Mouse (Mus musculus): Measurements from ENCODE around the gene Tmem136. TPM values are rescaled to one million over a fixed set of nuclear protein-coding genes. Genes with fewer than 3 reads are reported as not detected.

The Tmem136 gene
- polyA plus RNA-seq, 1 experiment from 2014 or later = 0.92 TPM

DNA sequence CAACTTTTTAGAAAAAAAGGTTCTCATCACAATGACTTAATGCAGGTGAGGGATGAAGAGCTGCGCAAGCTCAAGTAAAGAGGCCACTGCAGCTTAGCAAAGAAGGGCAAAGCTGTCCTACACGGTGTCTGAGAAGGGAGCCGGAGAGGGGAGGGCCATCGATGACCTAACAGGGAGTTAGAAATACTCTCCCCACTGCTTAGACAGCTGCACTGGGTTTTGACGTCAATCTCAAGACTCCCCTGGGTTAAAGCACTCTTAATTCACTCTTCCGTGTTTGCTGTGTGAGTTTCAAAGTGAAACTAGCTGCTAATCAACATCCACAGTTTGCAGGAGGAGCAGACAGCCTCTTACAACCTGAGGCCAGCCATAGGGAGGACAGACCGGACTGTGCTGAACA, 40.2 kb downstream of the Tmem136 start:
- Histone ChIP-seq H3K9ac (replicated peaks) (no peak overlapping the region), H3K4me2 (ENCODE audit: low read depth, low read length) (no peak overlapping the region), H3K4me1 (ENCODE audit: insufficient read depth) (peaks cover under 1% of the 10 kb centered on the region; the same call in 1 of the 2 replicates), H3K27me3 (ENCODE audit: insufficient read depth, low read length) (no peaks in the 10 kb centered on the region), H3K27ac (ENCODE audit: low read depth) (no peak overlapping the region), H3K4me3 (ENCODE audit: low read depth, low read length) (no peak overlapping the region), H3K36me3 (replicated peaks; ENCODE audit: insufficient read depth, low read length) (no peaks in the 10 kb centered on the region), H3K9me3 (ENCODE audit: low read length) (no peaks in the 10 kb centered on the region)
- TF ChIP-seq EP300 (IDR thresholded peaks at IDR 0.05; ENCODE audit: low read depth) (no peak), CTCF (IDR thresholded peaks at IDR 0.05; ENCODE audit: low read depth) (no peak)
- WGBS (ENCODE audit: insufficient replicate concordance) = 72% methylated on average over 7 of the region's 7 CpGs
- DNase-seq (no peak), ATAC-seq (no peak)

- TF ChIP-seq EP300 (IDR thresholded peaks at IDR 0.05; ENCODE audit: low read depth) (no peak), CTCF (IDR thresholded peaks at IDR 0.05; ENCODE audit: low read depth) (no peak)
- H3K4me2 ChIP-seq (ENCODE audit: low read depth, low read length) = no peak overlapping the region
- no peak overlapping the region for H3K4me3 ChIP-seq (ENCODE audit: low read depth, low read length)
- ATAC-seq (no peak), DNase-seq (no peak)
- H3K4me1 ChIP-seq (ENCODE audit: insufficient read depth) = no peaks in the 10 kb centered on the region
- no peaks in the 10 kb centered on the region for H3K36me3 ChIP-seq (replicated peaks; ENCODE audit: insufficient read depth, low read length)
- no peak overlapping the region for H3K9ac ChIP-seq (replicated peaks)
- H3K27me3 ChIP-seq (ENCODE audit: insufficient read depth, low read length) = no peaks in the 10 kb centered on the region
- no peaks in the 10 kb centered on the region for H3K9me3 ChIP-seq (ENCODE audit: low read length)
- WGBS (ENCODE audit: insufficient replicate concordance) = 92% methylated on average over 1 of the region's 1 CpGs
- H3K27ac ChIP-seq (ENCODE audit: low read depth) = no peak overlapping the region
These were observed 41.8 kb downstream of the Tmem136 start for GRCm38 (mm10) chr9:43074611-43075010.

- Histone ChIP-seq H3K27ac (ENCODE audit: low read depth) (no peak overlapping the region), H3K4me2 (ENCODE audit: low read depth, low read length) (no peak overlapping the region), H3K9me3 (ENCODE audit: low read length) (no peaks in the 10 kb centered on the region), H3K4me1 (ENCODE audit: insufficient read depth) (no peaks in the 10 kb centered on the region), H3K9ac (replicated peaks) (no peak overlapping the region), H3K36me3 (replicated peaks; ENCODE audit: insufficient read depth, low read length) (no peaks in the 10 kb centered on the region), H3K4me3 (ENCODE audit: low read depth, low read length) (no peak overlapping the region), H3K27me3 (ENCODE audit: insufficient read depth, low read length) (no peaks in the 10 kb centered on the region)
- ATAC-seq = no peak
- no peak for DNase-seq
- WGBS (ENCODE audit: insufficient replicate concordance) = 83% methylated on average over 2 of the region's 2 CpGs
- TF ChIP-seq CTCF (IDR thresholded peaks at IDR 0.05; ENCODE audit: low read depth) (no peak), EP300 (IDR thresholded peaks at IDR 0.05; ENCODE audit: low read depth) (no peak)
These were observed 44.6 kb downstream of the Tmem136 start for GRCm38 (mm10) chr9:43071741-43072140.

- TF ChIP-seq CTCF (IDR thresholded peaks at IDR 0.05; ENCODE audit: low read depth) (0 out of 2 replicates have a peak, but pooled peaks have one; percentile 6), EP300 (IDR thresholded peaks at IDR 0.05; ENCODE audit: low read depth) (no peak)
- Histone ChIP-seq H3K9ac (replicated peaks) (no peak overlapping the region), H3K36me3 (replicated peaks; ENCODE audit: insufficient read depth, low read length) (no peaks in the 10 kb centered on the region), H3K4me1 (ENCODE audit: insufficient read depth) (no peaks in the 10 kb centered on the region), H3K4me3 (ENCODE audit: low read depth, low read length) (no peak overlapping the region), H3K9me3 (ENCODE audit: low read length) (no peaks in the 10 kb centered on the region), H3K27me3 (ENCODE audit: insufficient read depth, low read length) (no peaks in the 10 kb centered on the region), H3K4me2 (ENCODE audit: low read depth, low read length) (no peak overlapping the region), H3K27ac (ENCODE audit: low read depth) (no peak overlapping the region)
- ATAC-seq = no peak
- WGBS (ENCODE audit: insufficient replicate concordance) = 51% methylated on average over 4 of the region's 4 CpGs
- no peak for DNase-seq
These were observed 45.2 kb downstream of the Tmem136 start for GRCm38 (mm10) chr9:43071176-43071575.

DNA sequence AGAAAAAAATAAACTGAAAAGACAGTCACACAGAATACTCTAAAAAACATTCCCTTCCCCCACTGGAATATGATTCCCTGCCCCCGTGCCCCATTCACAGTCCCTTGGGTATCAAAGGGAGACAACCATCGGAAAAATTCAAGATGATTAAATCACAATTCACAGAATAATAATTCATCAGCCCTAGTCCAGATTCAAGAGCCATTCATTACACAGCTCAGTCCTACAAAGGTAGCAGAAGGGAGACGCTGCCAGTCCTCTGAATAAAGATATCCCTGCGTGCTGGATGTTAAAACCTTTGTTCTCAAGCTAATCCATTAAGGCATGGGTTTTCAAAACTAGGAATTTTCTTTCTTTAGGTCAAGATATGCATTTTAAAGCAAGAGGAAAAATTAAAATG, 45.8 kb downstream of the Tmem136 start:
- Histone ChIP-seq H3K27ac (ENCODE audit: low read depth) (no peak overlapping the region), H3K9me3 (ENCODE audit: low read length) (no peaks in the 10 kb centered on the region), H3K4me1 (ENCODE audit: insufficient read depth) (no peaks in the 10 kb centered on the region), H3K4me3 (ENCODE audit: low read depth, low read length) (no peak overlapping the region), H3K36me3 (replicated peaks; ENCODE audit: insufficient read depth, low read length) (no peaks in the 10 kb centered on the region), H3K9ac (replicated peaks) (no peak overlapping the region), H3K27me3 (ENCODE audit: insufficient read depth, low read length) (no peaks in the 10 kb centered on the region), H3K4me2 (ENCODE audit: low read depth, low read length) (no peak overlapping the region)
- no peak for TF ChIP-seq CTCF (IDR thresholded peaks at IDR 0.05; ENCODE audit: low read depth)
- TF ChIP-seq EP300 (IDR thresholded peaks at IDR 0.05; ENCODE audit: low read depth) = no peak
- no peak for DNase-seq
- no peak for ATAC-seq
- WGBS (ENCODE audit: insufficient replicate concordance) = 88% methylated on average over 4 of the region's 4 CpGs

GRCm38 (mm10) chr9:43070153-43070552, 46.2 kb downstream of the Tmem136 start:
- H3K27me3 ChIP-seq (ENCODE audit: insufficient read depth, low read length) = no peaks in the 10 kb centered on the region
- H3K36me3 ChIP-seq (replicated peaks; ENCODE audit: insufficient read depth, low read length) = no peaks in the 10 kb centered on the region
- TF ChIP-seq CTCF (IDR thresholded peaks at IDR 0.05; ENCODE audit: low read depth) (no peak), EP300 (IDR thresholded peaks at IDR 0.05; ENCODE audit: low read depth) (no peak)
- H3K4me3 ChIP-seq (ENCODE audit: low read depth, low read length) = no peak overlapping the region
- H3K4me2 ChIP-seq (ENCODE audit: low read depth, low read length) = no peak overlapping the region
- no peaks in the 10 kb centered on the region for H3K9me3 ChIP-seq (ENCODE audit: low read length)
- no peak overlapping the region for H3K27ac ChIP-seq (ENCODE audit: low read depth)
- no peak for DNase-seq
- WGBS (ENCODE audit: insufficient replicate concordance) = 91% methylated on average over 2 of the region's 2 CpGs
- ATAC-seq = no peak
- H3K4me1 ChIP-seq (ENCODE audit: insufficient read depth) = no peaks in the 10 kb centered on the region
- H3K9ac ChIP-seq (replicated peaks) = no peak overlapping the region

DNA sequence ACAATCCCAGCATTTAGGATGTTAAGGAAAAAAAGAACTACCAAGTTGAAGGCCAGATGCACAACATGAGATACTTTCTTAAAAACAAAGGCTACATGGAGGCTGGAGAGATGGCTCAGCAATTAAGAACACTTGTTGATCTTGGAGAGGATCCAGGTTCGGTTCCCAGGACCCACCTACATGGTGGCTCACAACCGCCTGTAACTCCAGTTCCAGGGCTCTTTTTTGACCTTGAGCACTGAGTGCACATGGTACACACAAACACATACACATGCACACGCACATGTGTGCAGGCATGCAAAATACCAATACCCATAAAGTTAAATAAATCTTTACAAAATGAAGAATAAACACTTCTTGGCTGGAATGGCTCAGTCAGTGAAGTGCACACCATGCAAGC, 48.5 kb downstream of the Tmem136 start:
- WGBS (ENCODE audit: insufficient replicate concordance) = 70% methylated on average over 3 of the region's 3 CpGs
- no peak for DNase-seq
- Histone ChIP-seq H3K4me3 (ENCODE audit: low read depth, low read length) (no peak overlapping the region), H3K4me2 (ENCODE audit: low read depth, low read length) (no peak overlapping the region), H3K27me3 (ENCODE audit: insufficient read depth, low read length) (no peaks in the 10 kb centered on the region), H3K9me3 (ENCODE audit: low read length) (no peaks in the 10 kb centered on the region), H3K36me3 (replicated peaks; ENCODE audit: insufficient read depth, low read length) (no peaks in the 10 kb centered on the region), H3K9ac (replicated peaks) (no peak overlapping the region), H3K27ac (ENCODE audit: low read depth) (no peak overlapping the region), H3K4me1 (ENCODE audit: insufficient read depth) (no peaks in the 10 kb centered on the region)
- ATAC-seq = no peak
- TF ChIP-seq CTCF (IDR thresholded peaks at IDR 0.05; ENCODE audit: low read depth) (no peak), EP300 (IDR thresholded peaks at IDR 0.05; ENCODE audit: low read depth) (no peak)

Data from liver, postnatal 0 days (tissue).